Comparison of ENCODE assay signal across 33 mouse cellular contexts in genomic region chr13:14457043-14457442, GRCm38 (mm10).
"Had no signal": no experiment of that assay in that cellular context is flagged by ENCODE, and none has a peak within 500 bp of the region (broad histone marks: within the 10 kb centered on the region; RNA-seq: fewer than 3 reads in every experiment).

No protein-coding gene starts in this region.

- DNase-seq: left cerebral cortex, postnatal 4 days; liver; liver, embryonic 13.5 days; liver, postnatal 0 days; lung, adult 18-20 months; lung, adult 2 months; lung, embryonic 14.5 days; lung, postnatal 10 days; lung, postnatal 14 days; lung, postnatal 36 days; lung, postnatal 4 days; midbrain, embryonic 14.5 days had no signal

- H3K27me3 ChIP-seq: limb, embryonic 12.5 days; limb, embryonic 13.5 days; limb, embryonic 15.5 days; liver, embryonic 12.5 days; liver, embryonic 13.5 days; liver, embryonic 15.5 days; lung, embryonic 15.5 days; megakaryocyte, embryonic 14.5 days; midbrain, embryonic 12.5 days; midbrain, embryonic 13.5 days; midbrain, embryonic 15.5 days; neural tube, embryonic 12.5 days; neural tube, embryonic 13.5 days had no signal

- ATAC-seq: liver, embryonic 12.5 days; liver, postnatal 0 days; lung, postnatal 0 days; midbrain, embryonic 13.5 days; midbrain, embryonic 15.5 days; midbrain, embryonic 16.5 days had no signal

- H3K36me3 ChIP-seq: limb, embryonic 10.5 days; limb, embryonic 12.5 days; limb, embryonic 13.5 days; limb, embryonic 15.5 days; liver, embryonic 12.5 days; liver, embryonic 13.5 days; liver, embryonic 15.5 days; lung, embryonic 15.5 days; midbrain, embryonic 10.5 days; midbrain, embryonic 12.5 days; midbrain, embryonic 13.5 days; neural tube, embryonic 12.5 days had no signal

- H3K4me1 ChIP-seq: limb, embryonic 10.5 days; limb, embryonic 12.5 days; limb, embryonic 13.5 days; limb, embryonic 15.5 days; liver, embryonic 12.5 days; liver, embryonic 15.5 days; lung, embryonic 15.5 days; megakaryocyte, embryonic 14.5 days; midbrain, embryonic 10.5 days; midbrain, embryonic 12.5 days; midbrain, embryonic 13.5 days; midbrain, embryonic 15.5 days; neural tube, embryonic 12.5 days; neural tube, embryonic 13.5 days had no signal

- H3K9ac ChIP-seq: limb, embryonic 12.5 days; limb, embryonic 13.5 days; limb, embryonic 15.5 days; liver, embryonic 12.5 days; liver, embryonic 13.5 days; liver, embryonic 14.5 days; liver, embryonic 15.5 days; liver, postnatal 0 days; lung, embryonic 14.5 days; lung, embryonic 15.5 days; midbrain, embryonic 12.5 days; midbrain, embryonic 13.5 days; midbrain, embryonic 15.5 days; neural tube, embryonic 12.5 days; neural tube, embryonic 13.5 days had no signal

- H3K4me2 ChIP-seq: limb, embryonic 12.5 days; limb, embryonic 13.5 days; limb, embryonic 15.5 days; liver, embryonic 11.5 days; liver, embryonic 12.5 days; liver, embryonic 13.5 days; liver, embryonic 15.5 days; lung, embryonic 14.5 days; lung, embryonic 15.5 days; midbrain, embryonic 11.5 days; midbrain, embryonic 12.5 days; midbrain, embryonic 13.5 days; midbrain, embryonic 15.5 days; neural tube, embryonic 12.5 days; neural tube, embryonic 13.5 days had no signal

- H3K9me3 ChIP-seq: limb, embryonic 10.5 days; limb, embryonic 12.5 days; limb, embryonic 13.5 days; limb, embryonic 15.5 days; liver, embryonic 12.5 days; liver, embryonic 13.5 days; liver, embryonic 15.5 days; lung, embryonic 15.5 days; megakaryocyte, embryonic 14.5 days; midbrain, embryonic 10.5 days; midbrain, embryonic 12.5 days; midbrain, embryonic 13.5 days; midbrain, embryonic 15.5 days; neural tube, embryonic 12.5 days; neural tube, embryonic 13.5 days had no signal

- H3K27ac ChIP-seq: limb, embryonic 10.5 days; limb, embryonic 12.5 days; limb, embryonic 13.5 days; limb, embryonic 15.5 days; liver, embryonic 12.5 days; liver, embryonic 13.5 days; liver, embryonic 14.5 days; liver, embryonic 15.5 days; lung, embryonic 15.5 days; macrophage; midbrain, embryonic 10.5 days; midbrain, embryonic 12.5 days; midbrain, embryonic 13.5 days; midbrain, embryonic 15.5 days; neural tube, embryonic 12.5 days; neural tube, embryonic 13.5 days had no signal

- H3K4me3 ChIP-seq: limb, embryonic 10.5 days; limb, embryonic 12.5 days; limb, embryonic 13.5 days; limb, embryonic 15.5 days; liver, embryonic 12.5 days; liver, embryonic 13.5 days; liver, embryonic 15.5 days; lung, embryonic 15.5 days; megakaryocyte, embryonic 14.5 days; midbrain, embryonic 10.5 days; midbrain, embryonic 12.5 days; midbrain, embryonic 13.5 days; midbrain, embryonic 15.5 days; myocyte; neural tube, embryonic 12.5 days; neural tube, embryonic 13.5 days had no signal
